In the genomic region with DNA sequence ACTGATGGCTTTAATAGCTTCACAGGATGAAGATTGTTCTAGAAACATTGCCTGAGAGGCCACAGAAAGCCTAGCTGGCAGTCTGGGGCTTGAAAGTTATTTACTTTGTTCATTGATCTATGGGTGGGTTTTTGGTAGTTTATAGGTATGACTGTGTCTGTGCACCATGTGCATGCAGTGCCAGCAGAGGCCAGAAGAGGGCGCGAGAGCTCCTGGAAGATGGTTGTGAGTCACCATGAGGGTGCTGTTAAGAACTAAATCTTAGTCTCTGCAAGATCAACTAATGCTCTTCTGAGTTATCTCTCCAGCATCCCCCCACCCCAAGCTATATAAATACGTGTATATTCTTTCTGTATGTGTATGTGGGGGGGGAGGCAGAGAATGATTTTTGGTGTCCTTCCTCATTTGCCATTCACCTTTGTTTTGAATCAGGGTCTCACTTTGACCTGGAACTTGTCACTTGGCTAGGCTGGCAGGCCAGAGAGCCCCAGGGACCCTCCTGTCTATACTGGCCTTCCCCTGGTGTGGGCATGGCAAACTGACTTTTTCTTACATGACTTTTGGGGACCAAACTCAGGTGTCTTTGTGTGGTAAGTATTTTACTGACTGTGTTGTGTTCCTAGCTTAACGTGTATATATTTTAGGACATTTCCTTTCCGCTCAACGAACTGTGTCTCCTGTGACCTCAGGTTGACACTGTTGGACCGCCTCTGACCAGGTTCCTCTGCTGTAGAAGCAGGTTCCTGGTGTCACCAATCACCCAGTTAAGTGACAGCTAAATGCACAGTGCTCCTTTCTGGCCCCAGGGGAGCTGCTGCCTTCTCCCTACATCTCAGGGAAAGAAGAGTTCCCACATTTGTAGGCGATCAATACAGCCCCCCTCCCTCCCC, we compare ENCODE assay signal across 9 mouse cellular contexts.
DNase-seq lines count a peak whose midpoint lies in the region; ATAC-seq and TF ChIP-seq lines count a peak whose summit lies in the region.
"Had no signal": no experiment of that assay in that cellular context is flagged by ENCODE, and none has a peak within 500 bp of the region (broad histone marks: within the 10 kb centered on the region; RNA-seq: fewer than 3 reads in every experiment).

No protein-coding gene starts in this region.

- no peak for ATAC-seq in kidney, embryonic 14.5 days (ENCODE audit: low FRiP score, low TSS enrichment)
- peak; percentile 75 for ATAC-seq in neutrophil, adult 5-6 weeks (ENCODE audit: extremely low read depth, insufficient number of reproducible peaks, low FRiP score, poor library complexity, severe bottlenecking)

- 63% methylated on average over 8 of the region's 8 CpGs for WGBS in kidney, embryonic 14.5 days

- no peaks in the 10 kb centered on the region for H3K27me3 ChIP-seq in kidney, embryonic 14.5 days (ENCODE audit: control insufficient read depth, insufficient read depth, low read length)
- H3K27me3 ChIP-seq in MEL (ENCODE audit: control insufficient read depth in 1 of 2, insufficient read depth in 2 of 2, low read length in 2 of 2), result no peaks in the 10 kb centered on the region; a peak in 1 of 4 replicates
- H3K27me3 ChIP-seq: neural tube, embryonic 13.5 days had no signal

- TF ChIP-seq EP300 in MEL (IDR thresholded peaks at IDR 0.05; ENCODE audit: low read depth in 1 of 2, low read length in 2 of 2), result no peak

- H3K9me3 ChIP-seq in kidney, embryonic 14.5 days (ENCODE audit: control insufficient read depth, low read length), result no peaks in the 10 kb centered on the region
- no peaks in the 10 kb centered on the region for H3K9me3 ChIP-seq in MEL (replicated peaks; ENCODE audit: insufficient read depth, low read length)
- H3K9me3 ChIP-seq: neural tube, embryonic 13.5 days had no signal

- TF ChIP-seq POLR2A in MEL (IDR thresholded peaks at IDR 0.05; ENCODE audit: control insufficient read depth in 1 of 2, insufficient read depth in 1 of 2, low read depth in 1 of 2, low read length in 2 of 2, poor library complexity in 1 of 2), result no peak

- no peaks in the 10 kb centered on the region for H3K79me2 ChIP-seq in MEL (ENCODE audit: control insufficient read depth, insufficient read depth, low read length, poor library complexity)

- H3K36me3 ChIP-seq in kidney, embryonic 14.5 days (ENCODE audit: control insufficient read depth, insufficient read depth, low read length), result no peaks in the 10 kb centered on the region
- H3K36me3 ChIP-seq in MEL (ENCODE audit: control insufficient read depth in 1 of 2, insufficient read depth in 2 of 2, low read length in 2 of 2), result no peaks in the 10 kb centered on the region
- H3K36me3 ChIP-seq: neural tube, embryonic 13.5 days had no signal

- H3K4me1 ChIP-seq in kidney, embryonic 14.5 days (ENCODE audit: control insufficient read depth, insufficient read depth, low read length), result peaks cover 16% of the 10 kb centered on the region; the same call in 1 of the 2 replicates
- H3K4me1 ChIP-seq in MEL (ENCODE audit: control insufficient read depth in 1 of 2, insufficient read depth in 2 of 2, low read length in 2 of 2), result no peaks in the 10 kb centered on the region

- no peak overlapping the region for H3K4me2 ChIP-seq in kidney, embryonic 14.5 days (replicated peaks; ENCODE audit: low read depth, low read length)
- H3K4me2 ChIP-seq: neural tube, embryonic 13.5 days had no signal

- H3K27ac ChIP-seq in kidney, embryonic 14.5 days (ENCODE audit: low read depth, low read length), result peak overlapping the region; percentile 42; the same call in 1 of the 2 replicates
- H3K27ac ChIP-seq in MEL (ENCODE audit: control insufficient read depth, low read depth, low read length), result no peak overlapping the region
- H3K27ac ChIP-seq: neural tube, embryonic 13.5 days had no signal

- peak in 2 of 3 experiments; percentile 28 to 31; a peak in 4 of 6 replicates for TF ChIP-seq CTCF in MEL (IDR thresholded peaks at IDR 0.05 in 2 of 3, conservative IDR thresholded peaks at IDR 0.05 in 1 of 3; ENCODE audit: control insufficient read depth in 1 of 3, insufficient read depth in 1 of 3, low read depth in 2 of 3, low read length in 3 of 3, poor library complexity in 1 of 3, severe bottlenecking in 1 of 3)

- no peak for DNase-seq in kidney, adult 8-10 months
- peak; percentile 25 for DNase-seq in ovary, postnatal 14 days (ENCODE audit: low spot score)
- no peak for DNase-seq in ovary, adult 18-20 months (ENCODE audit: low spot score)
- DNase-seq in MEL (ENCODE audit: low read depth, low spot score), result peak; percentile 4
- DNase-seq in urinary bladder, postnatal 36 days (ENCODE audit: low spot score in 2 of 2), result no peak
- no peak for DNase-seq in layer of hippocampus, postnatal 14 days (ENCODE audit: low spot score in 2 of 2)

- H3K9ac ChIP-seq in kidney, embryonic 14.5 days (ENCODE audit: low read depth, low read length), result no peak overlapping the region
- no peak overlapping the region for H3K9ac ChIP-seq in MEL (ENCODE audit: control insufficient read depth, low read depth, low read length, poor library complexity, severe bottlenecking)
- H3K9ac ChIP-seq: neural tube, embryonic 13.5 days had no signal

- TF ChIP-seq RAD21 in MEL (IDR thresholded peaks at IDR 0.05; ENCODE audit: low read depth, low read length), result no peak

- H3K4me3 ChIP-seq in kidney, embryonic 14.5 days (ENCODE audit: low read length), result no peak overlapping the region
- H3K4me3 ChIP-seq in MEL (ENCODE audit: control insufficient read depth in 1 of 2, insufficient read depth in 1 of 2, low read depth in 2 of 2, low read length in 2 of 2), result no peak overlapping the region
- H3K4me3 ChIP-seq: neural tube, embryonic 13.5 days had no signal

TF ChIP-seq in MEL, 35 proteins besides CTCF, POLR2A, EP300 and RAD21:
- TF ChIP-seq ETS1 (IDR thresholded peaks at IDR 0.05; ENCODE audit: low read depth, low read length), result no peak
- TF ChIP-seq E2F4 (IDR thresholded peaks at IDR 0.05; ENCODE audit: borderline replicate concordance, low read depth, low read length), result no peak
- TF ChIP-seq MAFK (IDR thresholded peaks at IDR 0.05; ENCODE audit: borderline replicate concordance, low read depth, low read length), result no peak

Comparison
In these comparisons a context has a peak if more than half of its experiments do, and no peak if none do; other contexts are left out.
1. DNase-seq: peak in ovary, postnatal 14 days (single experiment) and MEL (single experiment); none in kidney, adult 8-10 months (0 of 2), ovary, adult 18-20 months (single experiment), urinary bladder, postnatal 36 days (0 of 2) and layer of hippocampus, postnatal 14 days (0 of 2).